ENCODE assay signal across 9 mouse cellular contexts in the genomic region with DNA sequence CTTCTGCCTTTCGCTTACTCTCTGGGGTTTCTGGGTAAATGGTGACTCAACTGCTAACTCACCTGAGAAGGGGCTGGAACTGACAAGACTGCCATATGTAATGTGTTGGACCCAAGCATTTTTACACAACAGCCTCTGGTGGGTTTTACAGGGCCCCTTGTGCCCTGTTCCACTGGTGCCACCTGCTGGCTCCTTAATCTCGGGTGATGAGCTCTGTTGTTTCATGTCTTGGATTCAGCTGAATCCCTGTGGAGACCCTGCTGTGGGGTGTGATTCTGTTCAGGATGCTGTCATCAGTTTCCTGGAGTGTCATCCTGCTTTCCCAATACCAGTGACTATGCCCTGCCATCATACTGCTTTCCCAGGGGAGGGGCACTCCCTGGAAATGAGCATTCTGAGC. TPM values are rescaled to one million over a fixed set of nuclear protein-coding genes. Genes with fewer than 3 reads are reported as not detected.
DNase-seq lines count a peak whose midpoint lies in the region; ATAC-seq lines count a peak whose summit lies in the region.
"Had no signal": no experiment of that assay in that cellular context is flagged by ENCODE, and none has a peak within 500 bp of the region (broad histone marks: within the 10 kb centered on the region; RNA-seq: fewer than 3 reads in every experiment).

No protein-coding gene starts in this region.

- peak; percentile 22 to 46 for DNase-seq in heart, adult 18-20 months
- no peak for DNase-seq in heart, adult 8-10 months (ENCODE audit: low spot score)
- DNase-seq in ovary, postnatal 14 days (ENCODE audit: low spot score), result peak; percentile 12
- no peak for DNase-seq in ovary, adult 18-20 months (ENCODE audit: low spot score)
- peak; percentile 49 to 66 for DNase-seq in adrenal gland, postnatal 36 days
- peak; percentile 63 for DNase-seq in lung, postnatal 14 days
- no peak for DNase-seq in MN1 (ENCODE audit: low spot score)

- no peak for ATAC-seq in activated CD4-positive, CD25-positive, alpha-beta regulatory T cell, adult 4 months

RNA-seq across cellular contexts. Expression of a gene that starts 6.2 kb away (rescaled TPM):
- total RNA-seq in heart, adult 18-20 months (2021), result under 1 TPM in 1 of 2 experiments, not detected in 1; 0.74 TPM
- total RNA-seq in heart, adult 8-10 months (2022), result 1 to 10 TPM in 1 of 4 experiments, under 1 TPM in 2, not detected in 1; 0.65 to 5.4 (median 0.75) TPM
- 1 to 10 TPM in 1 of 2 experiments, under 1 TPM in 1; 0.76 to 1.4 TPM for total RNA-seq in adrenal gland, postnatal 36 days (2021)
- not detected for polyA plus RNA-seq in activated CD4-positive, CD25-positive, alpha-beta regulatory T cell, adult 4 months (2017; shearing (Covaris generic))
- polyA plus RNA-seq: testis, adult 2 months had no signal

RNA-seq across cellular contexts. Expression of a gene that starts 20.0 kb away (rescaled TPM):
- 1 to 10 TPM; 1.3 to 2.3 TPM for total RNA-seq in heart, adult 18-20 months (2021)
- total RNA-seq in heart, adult 8-10 months (2022), result 1 to 10 TPM in 2 of 4 experiments, under 1 TPM in 2; 0.44 to 2.8 (median 1.1) TPM
- 1 to 10 TPM; 1.3 to 1.5 TPM for total RNA-seq in adrenal gland, postnatal 36 days (2021)
- 1 to 10 TPM in 1 of 2 experiments, not detected in 1; 1.6 TPM for polyA plus RNA-seq in activated CD4-positive, CD25-positive, alpha-beta regulatory T cell, adult 4 months (2017; shearing (Covaris generic))
- polyA plus RNA-seq: testis, adult 2 months had no signal

RNA-seq across cellular contexts. Expression of a gene that starts 41.8 kb away (rescaled TPM):
- total RNA-seq in heart, adult 18-20 months (2021), result 1 to 10 TPM; 1.5 to 1.7 TPM
- 1 to 10 TPM in 3 of 4 experiments, under 1 TPM in 1; 0.87 to 4.1 (median 2.1) TPM for total RNA-seq in heart, adult 8-10 months (2022)
- 1 to 10 TPM; 2.4 to 3.9 TPM for total RNA-seq in adrenal gland, postnatal 36 days (2021)
- polyA plus RNA-seq in activated CD4-positive, CD25-positive, alpha-beta regulatory T cell, adult 4 months (2017; shearing (Covaris generic)), result not detected

RNA-seq across cellular contexts. Expression of a gene that starts 43.6 kb away (rescaled TPM):
- total RNA-seq in heart, adult 18-20 months (2021), result under 1 TPM; 0.21 to 0.25 TPM
- total RNA-seq in heart, adult 8-10 months (2022), result under 1 TPM; 0.19 to 0.34 (median 0.32) TPM
- under 1 TPM; 0.13 to 0.33 TPM for total RNA-seq in adrenal gland, postnatal 36 days (2021)
- not detected for polyA plus RNA-seq in activated CD4-positive, CD25-positive, alpha-beta regulatory T cell, adult 4 months (2017; shearing (Covaris generic))
- polyA plus RNA-seq: testis, adult 2 months had no signal

Comparison
In these comparisons a context has a peak if more than half of its experiments do, and no peak if none do; other contexts are left out.
1. DNase-seq: peak in heart, adult 18-20 months (2 of 2), ovary, postnatal 14 days (single experiment), adrenal gland, postnatal 36 days (2 of 2) and lung, postnatal 14 days (single experiment); none in heart, adult 8-10 months (single experiment), ovary, adult 18-20 months (single experiment) and MN1 (single experiment).